Mouse (Mus musculus) neural tube, embryonic 15.5 days (tissue): ENCODE measurements at regions not wholly inside any gene's neighbourhood (a gene's known extent, or its start where the extent isn't known, plus 50 kb on each side); places are given as distances from the start of the nearest gene placed in this dataset.

Source experiments
- ATAC-seq: fragments of 200-750 bp; cut with Nextera tagmentation; 2 replicates; pipeline ENCODE4 v1.8.0; 2017; ENCODE audit warnings: mild to moderate bottlenecking, moderate TSS enrichment, moderate library complexity; ENCODE audit not compliant: low FRiP score
- H3K27ac ChIP-seq: fragments of 300-500 bp; sonication (generic); replicated peaks from 2 replicates; pipeline ENCODE4 v1.5.1; 2015; ENCODE audit warnings: mild to moderate bottlenecking, inconsistent platforms
- H3K27me3 ChIP-seq: fragments of 300-500 bp; sonication (generic); replicated peaks from 2 replicates; pipeline ENCODE4 v1.6.1; 2015; ENCODE audit warnings: inconsistent platforms
- H3K36me3 ChIP-seq: fragments of 300-500 bp; sonication (generic); 2 replicates; pipeline ENCODE4 v1.6.1; 2015; ENCODE audit warnings: inconsistent platforms
- H3K4me1 ChIP-seq: fragments of 300-500 bp; sonication (generic); 2 replicates; pipeline ENCODE4 v1.6.1; 2015; ENCODE audit warnings: inconsistent platforms
- H3K4me2 ChIP-seq: fragments of 300-500 bp; sonication (generic); 2 replicates; pipeline ENCODE4 v1.6.1; 2015; ENCODE audit warnings: inconsistent platforms, mild to moderate bottlenecking, moderate library complexity
- H3K4me3 ChIP-seq: fragments of 300-500 bp; sonication (generic); replicated peaks from 2 replicates; pipeline ENCODE4 v1.5.1; 2015; ENCODE audit warnings: mild to moderate bottlenecking, inconsistent platforms
- H3K9ac ChIP-seq: fragments of 300-500 bp; sonication (generic); replicated peaks from 2 replicates; pipeline ENCODE4 v1.6.1; 2015; ENCODE audit warnings: mild to moderate bottlenecking, inconsistent platforms
- H3K9me3 ChIP-seq: fragments of 300-500 bp; sonication (generic); replicated peaks from 2 replicates; pipeline ENCODE4 v1.6.1; 2016; ENCODE audit warnings: inconsistent platforms
- WGBS: fragments of 180-500 bp; shearing (Covaris S2); methylation state at CpG from one replicate; pipeline ENCODE4 v1.1.7; 2015; ENCODE audit warnings: mixed read lengths; 5-methylcytosine and 5-hydroxymethylcytosine counted together

GRCm38 (mm10) chr9:35361432-35361831 lies 59.5 kb upstream of the Cdon start:
- Histone ChIP-seq H3K4me3 (no peak overlapping the region), H3K9ac (no peak overlapping the region), H3K27ac (no peak overlapping the region), H3K4me1 (peaks cover 22% of the 10 kb centered on the region), H3K4me2 (no peak overlapping the region), H3K27me3 (peaks cover 12% of the 10 kb centered on the region; the same call in 1 of the 2 replicates), H3K36me3 (no peaks in the 10 kb centered on the region), H3K9me3 (no peaks in the 10 kb centered on the region)
- 36% methylated on average over 4 of the region's 4 CpGs for WGBS
- no peak for ATAC-seq

GRCm38 (mm10) chr9:35362276-35362675 lies 58.7 kb upstream of the Cdon start:
- no peak overlapping the region for H3K4me3 ChIP-seq
- WGBS = 53% methylated on average over 7 of the region's 7 CpGs
- no peak overlapping the region for H3K4me2 ChIP-seq
- peaks cover 22% of the 10 kb centered on the region for H3K4me1 ChIP-seq
- H3K27me3 ChIP-seq = peaks cover 12% of the 10 kb centered on the region; the same call in 1 of the 2 replicates
- ATAC-seq = no peak
- H3K27ac ChIP-seq = no peak overlapping the region
- no peaks in the 10 kb centered on the region for H3K9me3 ChIP-seq
- no peak overlapping the region for H3K9ac ChIP-seq
- no peaks in the 10 kb centered on the region for H3K36me3 ChIP-seq

GRCm38 (mm10) chr9:35363079-35363478 lies 57.8 kb upstream of the Cdon start:
- no peak for ATAC-seq
- no peak overlapping the region for H3K27ac ChIP-seq
- H3K4me3 ChIP-seq = no peak overlapping the region
- no peak overlapping the region for H3K4me2 ChIP-seq
- H3K27me3 ChIP-seq = peaks cover 12% of the 10 kb centered on the region; the same call in 1 of the 2 replicates
- peaks cover 22% of the 10 kb centered on the region for H3K4me1 ChIP-seq
- no peak overlapping the region for H3K9ac ChIP-seq
- no peaks in the 10 kb centered on the region for H3K36me3 ChIP-seq
- WGBS = 67% methylated on average over 5 of the region's 5 CpGs
- H3K9me3 ChIP-seq = no peaks in the 10 kb centered on the region

GRCm38 (mm10) chr9:35363936-35364335 lies 57.0 kb upstream of the Cdon start:
- Histone ChIP-seq H3K4me1 (peaks cover 22% of the 10 kb centered on the region), H3K4me3 (no peak overlapping the region), H3K4me2 (no peak overlapping the region), H3K9ac (no peak overlapping the region), H3K9me3 (no peaks in the 10 kb centered on the region), H3K27ac (no peak overlapping the region), H3K36me3 (no peaks in the 10 kb centered on the region), H3K27me3 (peaks cover 7% of the 10 kb centered on the region; the same call in 1 of the 2 replicates)
- WGBS = 83% methylated on average over 4 of the region's 4 CpGs
- ATAC-seq = no peak

GRCm38 (mm10) chr9:35365975-35366374 lies 55.0 kb upstream of the Cdon start:
- no peaks in the 10 kb centered on the region for H3K36me3 ChIP-seq
- no peak overlapping the region for H3K4me2 ChIP-seq
- H3K4me3 ChIP-seq = no peak overlapping the region
- H3K4me1 ChIP-seq = peaks cover 9% of the 10 kb centered on the region
- no peak overlapping the region for H3K9ac ChIP-seq
- ATAC-seq = no peak
- H3K27me3 ChIP-seq = peaks cover 7% of the 10 kb centered on the region; the same call in 1 of the 2 replicates
- 94% methylated on average over 5 of the region's 5 CpGs for WGBS
- H3K9me3 ChIP-seq = no peaks in the 10 kb centered on the region
- H3K27ac ChIP-seq = no peak overlapping the region

GRCm38 (mm10) chr9:35369063-35369462 lies 51.9 kb upstream of the Cdon start:
- Histone ChIP-seq H3K4me2 (no peak overlapping the region), H3K4me1 (0 out of 2 replicates have a peak, but pooled peaks cover 4% of the 10 kb centered on the region), H3K36me3 (no peaks in the 10 kb centered on the region), H3K27me3 (no peaks in the 10 kb centered on the region; the same call in 1 of the 2 replicates), H3K9me3 (no peaks in the 10 kb centered on the region), H3K27ac (no peak overlapping the region), H3K4me3 (no peak overlapping the region), H3K9ac (no peak overlapping the region)
- 72% methylated on average over 5 of the region's 5 CpGs for WGBS
- ATAC-seq = no peak

- H3K4me1 ChIP-seq = 0 out of 2 replicates have a peak, but pooled peaks cover 4% of the 10 kb centered on the region
- no peaks in the 10 kb centered on the region; the same call in 1 of the 2 replicates for H3K27me3 ChIP-seq
- no peaks in the 10 kb centered on the region for H3K9me3 ChIP-seq
- no peak overlapping the region for H3K4me2 ChIP-seq
- no peak overlapping the region for H3K4me3 ChIP-seq
- no peak for ATAC-seq
- H3K9ac ChIP-seq = no peak overlapping the region
- no peaks in the 10 kb centered on the region for H3K36me3 ChIP-seq
- no peak overlapping the region for H3K27ac ChIP-seq
- WGBS = 64% methylated on average over 3 of the region's 3 CpGs
Measured at GRCm38 (mm10) chr9:35370031-35370430, 50.9 kb upstream of the Cdon start.

- H3K4me1 ChIP-seq = 0 out of 2 replicates have a peak, but pooled peaks cover 4% of the 10 kb centered on the region
- no peaks in the 10 kb centered on the region for H3K9me3 ChIP-seq
- WGBS = 89% methylated on average over 3 of the region's 3 CpGs
- no peak overlapping the region for H3K9ac ChIP-seq
- no peak overlapping the region for H3K4me3 ChIP-seq
- no peak for ATAC-seq
- no peak overlapping the region for H3K27ac ChIP-seq
- no peak overlapping the region for H3K4me2 ChIP-seq
- H3K27me3 ChIP-seq = no peaks in the 10 kb centered on the region; the same call in 1 of the 2 replicates
- H3K36me3 ChIP-seq = no peaks in the 10 kb centered on the region
Measured at GRCm38 (mm10) chr9:35370895-35371294, 50.0 kb upstream of the Cdon start.
